Mouse (Mus musculus) granulocyte monocyte progenitor cell, adult 5-6 weeks (primary cell): ENCODE results near the gene Card10. TPM values are rescaled to one million over a fixed set of nuclear protein-coding genes. Genes with fewer than 3 reads are reported as not detected.
A peak's percentile ranks its signal among the peaks of the same experiment; 100 is the strongest.

Experiments used
- ATAC-seq: replicated peaks from 2 replicates; pipeline ENCODE4 v1.8.0; 2016; ENCODE audit warnings: mild to moderate bottlenecking, moderate TSS enrichment, inconsistent platforms; ENCODE audit not compliant: poor library complexity, severe bottlenecking
- total RNA-seq, 2 experiments: library from RNA; stranded (forward) in 1 of 2; stranded (reverse) in 1 of 2; fragments of 200-712, 200-1000 nt in 1 of 2; fragments of >200 nt in 1 of 2; fragmentation: Nextera tagmentation in 1 of 2; gene quantifications; 2 replicates each; pipeline ENCODE4 v1.2.3; 2014 to 2017

Gene Card10
- total RNA-seq, 2 experiments from 2014 or later: not detected

GRCm38 (mm10) chr15:78744206-78744605 lies 58.6 kb downstream of the Card10 start:
- peak; percentile 84 for ATAC-seq

- no peak for ATAC-seq
Observed at GRCm38 (mm10) chr15:78742831-78743230, 60.0 kb downstream of the Card10 start.

GRCm38 (mm10) chr15:78740662-78741061 lies 62.2 kb downstream of the Card10 start:
- peak; percentile 49 for ATAC-seq

GRCm38 (mm10) chr15:78737146-78737545 lies 65.7 kb downstream of the Card10 start:
- no peak for ATAC-seq

GRCm38 (mm10) chr15:78736681-78737100 lies 66.2 kb downstream of the Card10 start:
- no peak for ATAC-seq

- ATAC-seq: no peak
Observed at GRCm38 (mm10) chr15:78736181-78736579, 66.7 kb downstream of the Card10 start.

GRCm38 (mm10) chr15:78735431-78736180 lies 67.2 kb downstream of the Card10 start:
- ATAC-seq: no peak

- ATAC-seq: peak; percentile 57
Observed at GRCm38 (mm10) chr15:78731830-78732229, 71.0 kb downstream of the Card10 start.

GRCm38 (mm10) chr15:78730315-78731049 lies 72.4 kb downstream of the Card10 start:
- ATAC-seq: peak; percentile 84

- ATAC-seq: no peak
Observed at GRCm38 (mm10) chr15:78726697-78727096, 76.1 kb downstream of the Card10 start.

Other genes with a start within 250 kb of the Card10 start
- gene Rac2, start 230.3 kb downstream of the Card10 start, total RNA-seq (2014; fragmentation: Nextera tagmentation): 325 and 431 TPM in 2 replicates
- gene Rac2, start 230.3 kb downstream of the Card10 start, total RNA-seq (2017): 94.7 and 105 TPM in 2 replicates
- 62.3 and 66.3 TPM in 2 replicates for gene Cyth4, start 206.0 kb downstream of the Card10 start, total RNA-seq (2014; fragmentation: Nextera tagmentation)
- gene Cyth4, start 206.0 kb downstream of the Card10 start, total RNA-seq (2017): 46.0 and 60.5 TPM in 2 replicates
- not detected in 2 replicates for gene Elfn2, start 84.3 kb downstream of the Card10 start, total RNA-seq (2014; fragmentation: Nextera tagmentation)
- gene Elfn2, start 84.3 kb downstream of the Card10 start, total RNA-seq (2017): not detected in 2 replicates
- 31.2 and 34.9 TPM in 2 replicates for gene Mfng, start 29.6 kb downstream of the Card10 start, total RNA-seq (2014; fragmentation: Nextera tagmentation)
- 4.5 and 8.2 TPM in 2 replicates for gene Mfng, start 29.6 kb downstream of the Card10 start, total RNA-seq (2017)
- gene Cdc42ep1, start 39.6 kb upstream of the Card10 start, total RNA-seq (2014; fragmentation: Nextera tagmentation): not detected in 2 replicates
- not detected in 2 replicates for gene Cdc42ep1, start 39.6 kb upstream of the Card10 start, total RNA-seq (2017)
- gene Lgals2, start 52.5 kb upstream of the Card10 start, total RNA-seq (2014; fragmentation: Nextera tagmentation): not detected in 2 replicates
- not detected in 2 replicates for gene Lgals2, start 52.5 kb upstream of the Card10 start, total RNA-seq (2017)
- gene Gga1, start 74.1 kb upstream of the Card10 start, total RNA-seq (2014; fragmentation: Nextera tagmentation): 46.3 and 48.6 TPM in 2 replicates
- 13.9 and 17.6 TPM in 2 replicates for gene Gga1, start 74.1 kb upstream of the Card10 start, total RNA-seq (2017)
- not detected in 2 replicates for gene Gm49510, start 96.6 kb upstream of the Card10 start, total RNA-seq (2014; fragmentation: Nextera tagmentation)
- 1.1 TPM in 1 of 2 replicates, not detected in the other for gene Gm49510, start 96.6 kb upstream of the Card10 start, total RNA-seq (2017)
- gene Sh3bp1, start 96.7 kb upstream of the Card10 start, total RNA-seq (2014; fragmentation: Nextera tagmentation): 58.0 and 70.8 TPM in 2 replicates
- 19.3 and 29.4 TPM in 2 replicates for gene Sh3bp1, start 96.7 kb upstream of the Card10 start, total RNA-seq (2017)
- gene Pdxp, start 110.9 kb upstream of the Card10 start, total RNA-seq (2014; fragmentation: Nextera tagmentation): 10.6 and 19.8 TPM in 2 replicates
- gene Pdxp, start 110.9 kb upstream of the Card10 start, total RNA-seq (2017): 4.0 and 6.4 TPM in 2 replicates
- 677 and 745 TPM in 2 replicates for gene Lgals1, start 123.7 kb upstream of the Card10 start, total RNA-seq (2014; fragmentation: Nextera tagmentation)
- 746 and 991 TPM in 2 replicates for gene Lgals1, start 123.7 kb upstream of the Card10 start, total RNA-seq (2017)
- 34.4 and 60.8 TPM in 2 replicates for gene Nol12, start 131.9 kb upstream of the Card10 start, total RNA-seq (2014; fragmentation: Nextera tagmentation)
- 20.1 and 30.7 TPM in 2 replicates for gene Nol12, start 131.9 kb upstream of the Card10 start, total RNA-seq (2017)
- 44.7 and 55.4 TPM in 2 replicates for gene Triobp, start 144.7 kb upstream of the Card10 start, total RNA-seq (2014; fragmentation: Nextera tagmentation)
- gene Triobp, start 144.7 kb upstream of the Card10 start, total RNA-seq (2017): 20.6 and 32.3 TPM in 2 replicates
- gene H1f0, start 225.4 kb upstream of the Card10 start, total RNA-seq (2014; fragmentation: Nextera tagmentation): 10.6 and 17.0 TPM in 2 replicates
- gene H1f0, start 225.4 kb upstream of the Card10 start, total RNA-seq (2017): 19.6 and 24.4 TPM in 2 replicates
- gene Galr3, start 238.8 kb upstream of the Card10 start, total RNA-seq (2014; fragmentation: Nextera tagmentation): 0.73 TPM in 1 of 2 replicates, not detected in the other
- gene Galr3, start 238.8 kb upstream of the Card10 start, total RNA-seq (2017): 0.65 and 2.1 TPM in 2 replicates